Mouse (Mus musculus): ENCODE measurements at regions not wholly inside any gene's neighbourhood (a gene's known extent, or its start where the extent isn't known, plus 50 kb on each side); places are given as distances from the start of the nearest gene placed in this dataset.

DNA sequence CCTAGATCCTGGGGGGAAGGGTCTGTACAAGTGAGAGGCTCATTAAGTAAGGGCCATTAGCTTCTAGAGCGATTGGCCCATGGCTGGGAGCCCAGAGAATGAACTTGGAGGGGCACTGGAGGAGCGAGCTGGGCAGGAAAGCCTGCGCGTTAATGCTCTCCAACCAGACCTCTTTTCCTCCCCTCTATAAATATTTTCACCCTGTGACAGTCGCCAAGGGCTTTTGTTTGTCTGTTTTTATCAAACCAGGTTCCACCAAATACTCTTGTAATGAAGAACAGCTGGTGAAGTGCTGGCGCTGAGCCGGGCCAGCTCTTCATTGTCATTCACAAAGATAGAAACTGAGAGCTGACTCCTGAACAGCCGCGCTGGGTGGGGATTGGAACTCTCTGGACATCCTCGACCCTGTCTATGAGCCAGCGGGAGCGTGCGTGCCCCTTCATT is 63.9 kb upstream of the Ccn6 start:
- TF ChIP-seq CTCF (IDR thresholded peaks at IDR 0.05; ENCODE audit: low read depth) (no peak), EP300 (IDR thresholded peaks at IDR 0.05; ENCODE audit: low read depth) (no peak)

All from heart, postnatal 0 days (tissue).